Mouse (Mus musculus): Measurements from ENCODE around the gene Dhrs11. TPM values are rescaled to one million over a fixed set of nuclear protein-coding genes. Genes with fewer than 3 reads are reported as not detected.

Dhrs11 gene
- polyA plus RNA-seq, 1 experiment = 35.2 TPM

DNA sequence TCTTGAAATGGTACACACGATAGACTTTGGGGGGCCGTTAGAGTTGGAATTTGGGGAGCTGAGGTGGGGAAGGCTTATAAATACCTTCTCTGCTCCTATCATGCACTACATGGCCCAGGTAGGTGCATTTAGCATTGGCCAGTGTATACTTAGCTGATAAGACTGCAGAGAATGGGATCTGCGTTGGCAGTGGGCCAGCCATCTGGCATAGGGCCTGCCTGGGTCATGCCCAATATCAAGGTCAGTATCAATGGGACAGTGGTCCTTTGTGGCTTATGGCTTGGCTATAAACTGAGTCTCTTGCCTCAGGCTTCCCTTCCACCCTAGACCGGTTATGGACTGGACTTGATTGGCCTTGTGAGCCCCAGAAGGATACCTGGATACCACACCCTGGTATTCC lies 24.4 kb downstream of the Dhrs11 start:
- Histone ChIP-seq H3K27me3 (ENCODE audit: control insufficient read depth, insufficient read depth, low read length) (no peaks in the 10 kb centered on the region), H3K27ac (ENCODE audit: control insufficient read depth, insufficient read depth, low read depth, low read length) (no peak overlapping the region), H3K36me3 (ENCODE audit: control insufficient read depth, insufficient read depth, low read length) (no peaks in the 10 kb centered on the region), H3K4me1 (ENCODE audit: control insufficient read depth, insufficient read depth, low read length) (no peaks in the 10 kb centered on the region), H3K4me3 (ENCODE audit: control insufficient read depth, low read depth, low read length) (no peak overlapping the region)
- TF ChIP-seq POLR2A (IDR thresholded peaks at IDR 0.05; ENCODE audit: control insufficient read depth, low read depth, low read length) (no peak), CTCF (IDR thresholded peaks at IDR 0.05; ENCODE audit: control insufficient read depth, insufficient read depth, insufficient replicate concordance, low read depth, low read length) (no peak)

DNA sequence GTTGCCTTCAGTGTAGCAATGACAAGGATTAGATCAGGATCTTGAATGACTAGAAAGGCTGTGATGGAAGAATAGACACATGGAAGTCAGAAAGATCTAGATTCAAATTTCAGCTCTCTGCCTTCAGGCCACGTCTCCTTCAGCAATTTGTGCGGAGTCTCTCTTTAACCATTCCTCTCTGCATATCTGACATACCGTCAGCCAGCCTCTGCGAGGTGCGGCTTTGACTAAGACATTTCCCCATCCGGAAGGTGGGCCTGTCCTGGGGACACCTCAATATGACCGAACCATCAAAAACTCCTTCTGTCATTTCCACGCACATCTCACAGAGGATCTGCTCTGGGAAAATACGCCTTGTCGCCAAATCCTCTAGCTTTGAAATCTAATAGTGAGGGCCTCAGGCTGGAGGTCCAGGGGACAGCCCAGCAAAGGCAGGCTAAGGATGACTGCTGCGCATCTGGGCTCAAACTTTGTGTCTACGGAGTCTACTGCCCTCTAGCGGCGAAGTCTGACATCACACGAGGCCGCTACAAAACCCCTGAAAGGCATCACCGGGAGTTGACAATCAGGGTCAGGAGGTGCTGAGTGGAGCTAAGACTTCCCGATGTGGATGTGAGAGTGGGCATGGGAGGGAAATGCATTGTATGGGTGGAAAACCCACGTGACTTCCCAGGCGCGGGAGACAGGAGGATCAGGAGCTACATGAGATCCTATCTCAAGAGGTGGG lies 31.0 kb downstream of the Dhrs11 start:
- TF ChIP-seq CTCF (IDR thresholded peaks at IDR 0.05; ENCODE audit: control insufficient read depth, insufficient read depth, insufficient replicate concordance, low read depth, low read length) = peak; percentile 99
- TF ChIP-seq POLR2A (IDR thresholded peaks at IDR 0.05; ENCODE audit: control insufficient read depth, low read depth, low read length) = no peak
- peaks cover 16% of the 10 kb centered on the region for H3K4me1 ChIP-seq (ENCODE audit: control insufficient read depth, insufficient read depth, low read length)
- peak overlapping the region; percentile 67 for H3K4me3 ChIP-seq (ENCODE audit: control insufficient read depth, low read depth, low read length)

GRCm38 (mm10) chr11:84797026-84797425 lies 31.8 kb downstream of the Dhrs11 start:
- Histone ChIP-seq H3K4me3 (ENCODE audit: control insufficient read depth, low read depth, low read length) (peak overlapping the region; percentile 67), H3K36me3 (ENCODE audit: control insufficient read depth, insufficient read depth, low read length) (no peaks in the 10 kb centered on the region), H3K27me3 (ENCODE audit: control insufficient read depth, insufficient read depth, low read length) (no peaks in the 10 kb centered on the region), H3K27ac (ENCODE audit: control insufficient read depth, insufficient read depth, low read depth, low read length) (no peak overlapping the region), H3K4me1 (ENCODE audit: control insufficient read depth, insufficient read depth, low read length) (peaks cover 16% of the 10 kb centered on the region)
- TF ChIP-seq POLR2A (IDR thresholded peaks at IDR 0.05; ENCODE audit: control insufficient read depth, low read depth, low read length) = no peak

More for the DNA sequence above, 31.0 kb downstream of the Dhrs11 start:
- H3K36me3 ChIP-seq (ENCODE audit: control insufficient read depth, insufficient read depth, low read length) = no peaks in the 10 kb centered on the region
- no peak overlapping the region for H3K27ac ChIP-seq (ENCODE audit: control insufficient read depth, insufficient read depth, low read depth, low read length)
- no peaks in the 10 kb centered on the region for H3K27me3 ChIP-seq (ENCODE audit: control insufficient read depth, insufficient read depth, low read length)

- TF ChIP-seq CTCF (IDR thresholded peaks at IDR 0.05; ENCODE audit: control insufficient read depth, insufficient read depth, insufficient replicate concordance, low read depth, low read length) = peak; percentile 93; the same call in 1 of the 2 replicates
- no peak for TF ChIP-seq POLR2A (IDR thresholded peaks at IDR 0.05; ENCODE audit: control insufficient read depth, low read depth, low read length)
- H3K36me3 ChIP-seq (ENCODE audit: control insufficient read depth, insufficient read depth, low read length) = no peaks in the 10 kb centered on the region
- peak overlapping the region; percentile 42 for H3K4me3 ChIP-seq (ENCODE audit: control insufficient read depth, low read depth, low read length)
- H3K27ac ChIP-seq (ENCODE audit: control insufficient read depth, insufficient read depth, low read depth, low read length) = no peak overlapping the region
- peaks cover 16% of the 10 kb centered on the region for H3K4me1 ChIP-seq (ENCODE audit: control insufficient read depth, insufficient read depth, low read length)
- no peaks in the 10 kb centered on the region for H3K27me3 ChIP-seq (ENCODE audit: control insufficient read depth, insufficient read depth, low read length)
Measured at GRCm38 (mm10) chr11:84794496-84795113, 34.2 kb downstream of the Dhrs11 start.

- H3K4me3 ChIP-seq (ENCODE audit: control insufficient read depth, low read depth, low read length) = no peak overlapping the region
- H3K36me3 ChIP-seq (ENCODE audit: control insufficient read depth, insufficient read depth, low read length) = no peaks in the 10 kb centered on the region
- H3K27me3 ChIP-seq (ENCODE audit: control insufficient read depth, insufficient read depth, low read length) = no peaks in the 10 kb centered on the region
- peaks cover 16% of the 10 kb centered on the region for H3K4me1 ChIP-seq (ENCODE audit: control insufficient read depth, insufficient read depth, low read length)
- no peak for TF ChIP-seq POLR2A (IDR thresholded peaks at IDR 0.05; ENCODE audit: control insufficient read depth, low read depth, low read length)
- no peak for TF ChIP-seq CTCF (IDR thresholded peaks at IDR 0.05; ENCODE audit: control insufficient read depth, insufficient read depth, insufficient replicate concordance, low read depth, low read length)
- H3K27ac ChIP-seq (ENCODE audit: control insufficient read depth, insufficient read depth, low read depth, low read length) = no peak overlapping the region
Measured at GRCm38 (mm10) chr11:84793545-84793944, 35.2 kb downstream of the Dhrs11 start.

- H3K4me1 ChIP-seq (ENCODE audit: control insufficient read depth, insufficient read depth, low read length) = no peaks in the 10 kb centered on the region; the same call in 1 of the 2 replicates
- H3K4me3 ChIP-seq (ENCODE audit: control insufficient read depth, low read depth, low read length) = no peak overlapping the region
- TF ChIP-seq POLR2A (IDR thresholded peaks at IDR 0.05; ENCODE audit: control insufficient read depth, low read depth, low read length) (no peak), CTCF (IDR thresholded peaks at IDR 0.05; ENCODE audit: control insufficient read depth, insufficient read depth, insufficient replicate concordance, low read depth, low read length) (no peak)
- no peaks in the 10 kb centered on the region for H3K27me3 ChIP-seq (ENCODE audit: control insufficient read depth, insufficient read depth, low read length)
- no peaks in the 10 kb centered on the region for H3K36me3 ChIP-seq (ENCODE audit: control insufficient read depth, insufficient read depth, low read length)
- no peak overlapping the region for H3K27ac ChIP-seq (ENCODE audit: control insufficient read depth, insufficient read depth, low read depth, low read length)
Measured at GRCm38 (mm10) chr11:84790383-84790782, 38.4 kb downstream of the Dhrs11 start.

GRCm38 (mm10) chr11:84780143-84780870 lies 48.5 kb downstream of the Dhrs11 start:
- TF ChIP-seq CTCF (IDR thresholded peaks at IDR 0.05; ENCODE audit: control insufficient read depth, insufficient read depth, insufficient replicate concordance, low read depth, low read length) (no peak), POLR2A (IDR thresholded peaks at IDR 0.05; ENCODE audit: control insufficient read depth, low read depth, low read length) (no peak)
- Histone ChIP-seq H3K4me1 (ENCODE audit: control insufficient read depth, insufficient read depth, low read length) (peaks cover 9% of the 10 kb centered on the region), H3K27ac (ENCODE audit: control insufficient read depth, insufficient read depth, low read depth, low read length) (no peak overlapping the region), H3K36me3 (ENCODE audit: control insufficient read depth, insufficient read depth, low read length) (no peaks in the 10 kb centered on the region), H3K4me3 (ENCODE audit: control insufficient read depth, low read depth, low read length) (0 out of 2 replicates have a peak overlapping the region, but pooled peaks have one; percentile 4), H3K27me3 (ENCODE audit: control insufficient read depth, insufficient read depth, low read length) (no peaks in the 10 kb centered on the region)

Measured in testis, adult 2 months (tissue).